Mouse (Mus musculus): ENCODE data around the gene Disp2.

DNA sequence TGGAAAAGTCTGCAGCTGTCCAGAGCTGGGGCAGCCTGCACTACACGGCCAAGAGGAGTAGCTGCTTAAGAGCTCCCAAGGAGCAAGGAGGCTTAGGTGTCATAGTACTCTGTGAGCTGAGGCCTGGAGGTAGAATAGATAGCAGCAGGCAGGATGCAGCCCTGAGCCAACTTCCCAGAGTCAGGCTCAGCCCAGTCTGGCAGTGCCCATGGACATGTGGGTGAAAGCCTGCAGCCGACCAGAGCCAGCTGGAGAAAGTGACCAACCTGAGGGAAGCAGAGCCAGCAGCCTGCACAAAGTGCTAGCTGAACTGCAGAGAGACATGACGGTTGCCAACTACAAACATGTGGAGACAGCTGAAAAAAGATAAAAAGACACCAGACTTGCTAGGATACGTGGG is 27.3 kb downstream of the Disp2 start:
- TF ChIP-seq CTCF (IDR thresholded peaks at IDR 0.05) (no peak), EP300 (IDR thresholded peaks at IDR 0.05) (no peak)

Data from lung, postnatal 0 days (tissue).